Mouse (Mus musculus): ENCODE results near the gene Krt14.
"Not testable (repeated sequence)": the region's sequence is repeated elsewhere in the genome, so short reads cannot be mapped to it uniquely, and the experiment has no call there.

Krt14 gene

GRCm38 (mm10) chr11:100207498-100207897 is at the start of gene Krt14:
Krt14 (minus strand) TSS chr11:100207548.
- DNase-seq (ENCODE audit: low read depth, low spot score): no peak

GRCm38 (mm10) chr11:100255514-100255913 is 48.2 kb upstream of the Krt14 start:
- no peak for DNase-seq (ENCODE audit: low read depth, low spot score)

- DNase-seq (ENCODE audit: low read depth, low spot score): peak; percentile 29
Observed at GRCm38 (mm10) chr11:100254360-100255090, 47.2 kb upstream of the Krt14 start.

GRCm38 (mm10) chr11:100248852-100249465 is 41.6 kb upstream of the Krt14 start, which contains the start of gene Krt16:
Krt16 (minus strand) TSS chr11:100248902.
- no peak for DNase-seq (ENCODE audit: low read depth, low spot score)

- DNase-seq (ENCODE audit: low read depth, low spot score): not testable (repeated sequence)
Observed at GRCm38 (mm10) chr11:100246471-100246870, 39.1 kb upstream of the Krt14 start.

- DNase-seq (ENCODE audit: low read depth, low spot score): not testable (repeated sequence)
Observed at GRCm38 (mm10) chr11:100240272-100240671, 32.9 kb upstream of the Krt14 start.

- DNase-seq (ENCODE audit: low read depth, low spot score): peak; percentile 44
Observed at GRCm38 (mm10) chr11:100221741-100222140, 14.4 kb upstream of the Krt14 start.

GRCm38 (mm10) chr11:100219304-100219703 is 12.0 kb upstream of the Krt14 start:
- DNase-seq (ENCODE audit: low read depth, low spot score): no peak

GRCm38 (mm10) chr11:100208542-100208941 is 1.2 kb upstream of the Krt14 start:
- DNase-seq (ENCODE audit: low read depth, low spot score): no peak

- DNase-seq (ENCODE audit: low read depth, low spot score): no peak
Observed at GRCm38 (mm10) chr11:100203448-100203847, 3.9 kb downstream of the Krt14 start.

- no peak for DNase-seq (ENCODE audit: low read depth, low spot score)
Observed at GRCm38 (mm10) chr11:100202906-100203305, 4.4 kb downstream of the Krt14 start.

GRCm38 (mm10) chr11:100200104-100200820 is 7.1 kb downstream of the Krt14 start:
- DNase-seq (ENCODE audit: low read depth, low spot score): no peak

GRCm38 (mm10) chr11:100198666-100199065 is 8.7 kb downstream of the Krt14 start:
- DNase-seq (ENCODE audit: low read depth, low spot score): no peak

- peak; percentile 58 for DNase-seq (ENCODE audit: low read depth, low spot score)
Observed at GRCm38 (mm10) chr11:100192992-100193391, 14.4 kb downstream of the Krt14 start, which contains the start of gene Krt9. Krt9 (minus strand) TSS chr11:100193246.

- DNase-seq (ENCODE audit: low read depth, low spot score): no peak
Observed at GRCm38 (mm10) chr11:100191820-100192219, 15.5 kb downstream of the Krt14 start.

- no peak for DNase-seq (ENCODE audit: low read depth, low spot score)
Observed at GRCm38 (mm10) chr11:100186736-100187135, 20.6 kb downstream of the Krt14 start.

GRCm38 (mm10) chr11:100181725-100182124 is 25.6 kb downstream of the Krt14 start:
- no peak for DNase-seq (ENCODE audit: low read depth, low spot score)

GRCm38 (mm10) chr11:100179260-100179659 is 28.1 kb downstream of the Krt14 start:
- DNase-seq (ENCODE audit: low read depth, low spot score): no peak

GRCm38 (mm10) chr11:100178307-100178706 is 29.0 kb downstream of the Krt14 start:
- DNase-seq (ENCODE audit: low read depth, low spot score): no peak

- no peak for DNase-seq (ENCODE audit: low read depth, low spot score)
Observed at GRCm38 (mm10) chr11:100176791-100177190, 30.6 kb downstream of the Krt14 start.

- peak; percentile 17 for DNase-seq (ENCODE audit: low read depth, low spot score)
Observed at GRCm38 (mm10) chr11:100168765-100169762, 38.3 kb downstream of the Krt14 start.
